Mouse (Mus musculus) brain, embryonic 14.5 days (tissue): ENCODE results near the gene Fam110a.

Experiments
- CTCF ChIP-seq: fragments of 200-500 bp; IDR thresholded peaks from 2 replicates; pipeline ENCODE4 v1.5.1; 2012; ENCODE audit warnings: inconsistent platforms, mild to moderate bottlenecking, moderate library complexity, borderline replicate concordance; ENCODE audit not compliant: insufficient read depth, insufficient read length; ENCODE audit errors: extremely low read depth
- POLR2A ChIP-seq: fragments of 200-500 bp; IDR thresholded peaks from 2 replicates; pipeline ENCODE4 v1.6.1; 2012; ENCODE audit warnings: mild to moderate bottlenecking, inconsistent platforms, borderline replicate concordance; ENCODE audit not compliant: poor library complexity, insufficient read depth, insufficient read length, severe bottlenecking; ENCODE audit errors: extremely low read depth

DNA sequence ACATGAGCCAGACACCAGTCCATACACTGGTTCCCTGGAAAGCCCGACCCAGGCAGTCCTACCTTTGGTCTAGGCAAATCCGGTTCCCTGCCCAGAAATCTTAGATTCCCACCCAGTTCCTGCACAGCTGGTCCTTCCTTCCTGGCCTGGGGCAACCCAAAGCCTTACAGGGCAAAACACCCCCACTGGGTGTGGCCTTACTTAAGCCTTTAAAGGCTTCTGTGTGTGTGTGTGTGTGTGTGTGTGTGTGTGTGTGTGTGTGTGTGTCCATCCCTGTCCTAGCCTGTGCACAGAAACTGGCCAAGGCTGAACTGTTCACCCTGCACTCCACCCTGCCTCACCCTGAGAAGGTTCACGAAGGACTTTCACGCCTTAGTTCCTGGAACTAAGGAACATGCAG, 32.2 kb upstream of the Fam110a start:
- TF ChIP-seq CTCF (no peak), POLR2A (no peak)
